ENCODE assay signal across 25 mouse cellular contexts in the genomic region with DNA sequence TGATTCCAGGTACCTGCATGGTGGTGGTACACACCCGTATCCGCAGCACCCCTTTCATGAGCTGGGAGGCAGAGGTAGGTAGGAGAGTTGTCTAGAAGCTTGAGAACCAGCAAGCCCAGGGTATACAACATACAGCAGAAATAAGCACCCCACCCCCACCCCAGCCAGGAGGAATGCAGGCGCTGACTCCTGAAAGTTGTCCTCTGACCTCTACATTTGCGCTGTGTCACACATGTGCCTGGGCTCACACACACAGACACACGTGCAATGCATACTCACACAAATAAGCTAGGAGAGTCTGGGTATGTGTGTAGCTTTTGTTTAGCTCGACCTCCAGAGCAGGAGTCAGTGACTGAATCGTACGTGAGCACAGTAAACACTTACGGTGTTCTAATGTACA.
DNase-seq lines count a peak whose midpoint lies in the region; ATAC-seq and TF ChIP-seq lines count a peak whose summit lies in the region.
"Had no signal": no experiment of that assay in that cellular context is flagged by ENCODE, and none has a peak within 500 bp of the region (broad histone marks: within the 10 kb centered on the region; RNA-seq: fewer than 3 reads in every experiment).

No protein-coding gene starts in this region.

- 84% methylated on average over 9 of the region's 9 CpGs for WGBS in hindbrain, embryonic 14.5 days
- 81% methylated on average over 9 of the region's 9 CpGs for WGBS in hindbrain, embryonic 12.5 days
- WGBS in liver, embryonic 16.5 days (ENCODE audit: insufficient replicate concordance): 61% methylated on average over 9 of the region's 9 CpGs
- WGBS in liver, embryonic 12.5 days (ENCODE audit: insufficient replicate concordance): 72% methylated on average over 9 of the region's 9 CpGs
- WGBS in liver, postnatal 0 days (ENCODE audit: insufficient replicate concordance): 71% methylated on average over 9 of the region's 9 CpGs

- no peaks in the 10 kb centered on the region for H3K36me3 ChIP-seq in hindbrain, embryonic 14.5 days (replicated peaks; ENCODE audit: control insufficient read depth, insufficient read depth)
- no peaks in the 10 kb centered on the region for H3K36me3 ChIP-seq in hindbrain, embryonic 12.5 days
- H3K36me3 ChIP-seq in liver, embryonic 16.5 days (ENCODE audit: control insufficient read depth, insufficient read depth): no peaks in the 10 kb centered on the region
- no peaks in the 10 kb centered on the region for H3K36me3 ChIP-seq in liver, embryonic 12.5 days
- no peaks in the 10 kb centered on the region for H3K36me3 ChIP-seq in liver, postnatal 0 days (replicated peaks; ENCODE audit: insufficient read depth, low read length)
- H3K36me3 ChIP-seq: embryonic facial prominence, embryonic 12.5 days; embryonic facial prominence, embryonic 15.5 days; heart, embryonic 10.5 days; heart, embryonic 13.5 days; hindbrain, embryonic 15.5 days had no signal

- no peak for ATAC-seq in hindbrain, embryonic 14.5 days (ENCODE audit: low FRiP score)
- no peak; the same call in 1 of the 2 replicates for ATAC-seq in hindbrain, embryonic 12.5 days (ENCODE audit: low FRiP score)
- ATAC-seq in liver, embryonic 16.5 days (ENCODE audit: low read depth): peak; percentile 54; the same call in 1 of the 2 replicates
- ATAC-seq in liver, embryonic 12.5 days: no peak
- ATAC-seq in liver, postnatal 0 days: peak; percentile 71
- ATAC-seq: CD4-positive, CD25-positive, alpha-beta regulatory T cell, adult 4 months; forebrain, embryonic 13.5 days; forebrain, embryonic 16.5 days had no signal

- TF ChIP-seq EP300 in liver, postnatal 0 days (IDR thresholded peaks at IDR 0.05; ENCODE audit: low read depth): no peak

- H3K4me3 ChIP-seq in hindbrain, embryonic 14.5 days (replicated peaks; ENCODE audit: low read length): no peak overlapping the region
- H3K4me3 ChIP-seq in hindbrain, embryonic 12.5 days: no peak overlapping the region
- no peak overlapping the region for H3K4me3 ChIP-seq in liver, embryonic 16.5 days (ENCODE audit: low read depth, low read length)
- H3K4me3 ChIP-seq in liver, embryonic 12.5 days: no peak overlapping the region
- no peak overlapping the region for H3K4me3 ChIP-seq in liver, postnatal 0 days (ENCODE audit: low read depth, low read length)
- H3K4me3 ChIP-seq: embryonic facial prominence, embryonic 12.5 days; embryonic facial prominence, embryonic 15.5 days; forebrain, embryonic 13.5 days; heart, adult 2 months; heart, embryonic 10.5 days; heart, embryonic 13.5 days; hindbrain, embryonic 15.5 days had no signal

- H3K27ac ChIP-seq in hindbrain, embryonic 14.5 days: no peak overlapping the region
- no peak overlapping the region for H3K27ac ChIP-seq in hindbrain, embryonic 12.5 days
- H3K27ac ChIP-seq in liver, embryonic 16.5 days (ENCODE audit: low read length): no peak overlapping the region
- H3K27ac ChIP-seq in liver, embryonic 12.5 days: no peak overlapping the region
- no peak overlapping the region for H3K27ac ChIP-seq in liver, postnatal 0 days (ENCODE audit: low read depth)
- H3K27ac ChIP-seq: embryonic facial prominence, embryonic 12.5 days; embryonic facial prominence, embryonic 15.5 days; forebrain, embryonic 13.5 days; heart, adult 2 months; heart, embryonic 10.5 days; heart, embryonic 13.5 days; hindbrain, embryonic 15.5 days had no signal

- no peak overlapping the region for H3K9ac ChIP-seq in hindbrain, embryonic 14.5 days
- no peak overlapping the region for H3K9ac ChIP-seq in hindbrain, embryonic 12.5 days
- H3K9ac ChIP-seq in liver, embryonic 16.5 days (ENCODE audit: low read depth, low read length): no peak overlapping the region
- H3K9ac ChIP-seq in liver, embryonic 12.5 days: no peak overlapping the region
- no peak overlapping the region for H3K9ac ChIP-seq in liver, postnatal 0 days (replicated peaks)
- H3K9ac ChIP-seq: embryonic facial prominence, embryonic 12.5 days; embryonic facial prominence, embryonic 15.5 days; forebrain, embryonic 13.5 days; heart, embryonic 13.5 days; hindbrain, embryonic 15.5 days had no signal

- no peaks in the 10 kb centered on the region for H3K9me3 ChIP-seq in hindbrain, embryonic 14.5 days (ENCODE audit: control insufficient read depth, low read length)
- H3K9me3 ChIP-seq in hindbrain, embryonic 12.5 days (replicated peaks): no peaks in the 10 kb centered on the region
- no peaks in the 10 kb centered on the region for H3K9me3 ChIP-seq in liver, embryonic 16.5 days (replicated peaks; ENCODE audit: control insufficient read depth, low read length)
- peaks cover 3% of the 10 kb centered on the region; the same call in 1 of the 2 replicates for H3K9me3 ChIP-seq in liver, embryonic 12.5 days (replicated peaks)
- H3K9me3 ChIP-seq in liver, postnatal 0 days (ENCODE audit: low read length): no peaks in the 10 kb centered on the region
- H3K9me3 ChIP-seq: embryonic facial prominence, embryonic 12.5 days; embryonic facial prominence, embryonic 15.5 days; forebrain, embryonic 13.5 days; heart, embryonic 10.5 days; heart, embryonic 13.5 days; hindbrain, embryonic 15.5 days had no signal

- H3K4me1 ChIP-seq in hindbrain, embryonic 14.5 days (replicated peaks; ENCODE audit: control insufficient read depth, insufficient read depth, low read length): peaks cover 11% of the 10 kb centered on the region; the same call in 1 of the 2 replicates
- peaks cover 16% of the 10 kb centered on the region for H3K4me1 ChIP-seq in hindbrain, embryonic 12.5 days
- no peaks in the 10 kb centered on the region for H3K4me1 ChIP-seq in liver, embryonic 16.5 days (ENCODE audit: control insufficient read depth, low read depth, low read length)
- no peaks in the 10 kb centered on the region for H3K4me1 ChIP-seq in liver, embryonic 12.5 days
- peaks cover 1% of the 10 kb centered on the region; the same call in 1 of the 2 replicates for H3K4me1 ChIP-seq in liver, postnatal 0 days (ENCODE audit: insufficient read depth)
- H3K4me1 ChIP-seq: embryonic facial prominence, embryonic 12.5 days; heart, embryonic 13.5 days had no signal

- TF ChIP-seq CTCF in liver, postnatal 0 days (IDR thresholded peaks at IDR 0.05; ENCODE audit: low read depth): no peak

- no peaks in the 10 kb centered on the region for H3K27me3 ChIP-seq in hindbrain, embryonic 14.5 days (ENCODE audit: control insufficient read depth, insufficient read depth, low read length)
- H3K27me3 ChIP-seq in hindbrain, embryonic 12.5 days: no peaks in the 10 kb centered on the region
- H3K27me3 ChIP-seq in liver, embryonic 16.5 days (ENCODE audit: control insufficient read depth, insufficient read depth, low read depth, low read length): no peaks in the 10 kb centered on the region
- peaks cover 10% of the 10 kb centered on the region for H3K27me3 ChIP-seq in liver, embryonic 12.5 days (replicated peaks)
- no peaks in the 10 kb centered on the region for H3K27me3 ChIP-seq in liver, postnatal 0 days (ENCODE audit: insufficient read depth, low read length)
- H3K27me3 ChIP-seq: embryonic facial prominence, embryonic 12.5 days; embryonic facial prominence, embryonic 15.5 days; forebrain, embryonic 13.5 days; heart, embryonic 13.5 days; hindbrain, embryonic 15.5 days had no signal

- DNase-seq in hindbrain, embryonic 14.5 days (ENCODE audit: low spot score): peak; percentile 18
- DNase-seq in liver, postnatal 0 days: no peak
- DNase-seq in kidney, postnatal 10 days: no peak
- DNase-seq: adrenal gland, adult 2 months; adrenal gland, postnatal 14 days; cerebellum, adult 11 months; cerebellum, adult 2 months; cerebellum, adult 9-11 months; cerebellum, postnatal 25 days; gastrocnemius, postnatal 10 days; gastrocnemius, postnatal 36 days; heart, adult 2 months; heart, postnatal 14 days; heart, postnatal 4 days had no signal

- H3K4me2 ChIP-seq in hindbrain, embryonic 14.5 days (replicated peaks): no peak overlapping the region
- no peak overlapping the region for H3K4me2 ChIP-seq in hindbrain, embryonic 12.5 days (replicated peaks)
- no peak overlapping the region for H3K4me2 ChIP-seq in liver, embryonic 16.5 days (ENCODE audit: low read depth, low read length)
- no peak overlapping the region for H3K4me2 ChIP-seq in liver, embryonic 12.5 days
- no peak overlapping the region for H3K4me2 ChIP-seq in liver, postnatal 0 days (ENCODE audit: low read depth, low read length)
- H3K4me2 ChIP-seq: embryonic facial prominence, embryonic 12.5 days; embryonic facial prominence, embryonic 15.5 days; forebrain, embryonic 13.5 days; heart, embryonic 13.5 days; hindbrain, embryonic 15.5 days had no signal

Comparison
In these comparisons a context has a peak if more than half of its experiments do, and no peak if none do; other contexts are left out.
1. ATAC-seq: peak in liver, embryonic 16.5 days (single experiment) and liver, postnatal 0 days (single experiment); none in hindbrain, embryonic 14.5 days (single experiment), hindbrain, embryonic 12.5 days (single experiment) and liver, embryonic 12.5 days (single experiment).